Mouse (Mus musculus): Measurements from ENCODE around the gene Sbk2.

- TF ChIP-seq CTCF (IDR thresholded peaks at IDR 0.05; ENCODE audit: extremely low read depth, insufficient read depth, low read length), result no peak
- TF ChIP-seq POLR2A (IDR thresholded peaks at IDR 0.05; ENCODE audit: extremely low read depth, insufficient read depth, low read length), result no peak
These were observed 24.0 kb upstream of the Sbk2 start for GRCm38 (mm10) chr7:4988250-4988649.
